8 mouse cellular contexts compared by ENCODE assay signal in the genomic region with DNA sequence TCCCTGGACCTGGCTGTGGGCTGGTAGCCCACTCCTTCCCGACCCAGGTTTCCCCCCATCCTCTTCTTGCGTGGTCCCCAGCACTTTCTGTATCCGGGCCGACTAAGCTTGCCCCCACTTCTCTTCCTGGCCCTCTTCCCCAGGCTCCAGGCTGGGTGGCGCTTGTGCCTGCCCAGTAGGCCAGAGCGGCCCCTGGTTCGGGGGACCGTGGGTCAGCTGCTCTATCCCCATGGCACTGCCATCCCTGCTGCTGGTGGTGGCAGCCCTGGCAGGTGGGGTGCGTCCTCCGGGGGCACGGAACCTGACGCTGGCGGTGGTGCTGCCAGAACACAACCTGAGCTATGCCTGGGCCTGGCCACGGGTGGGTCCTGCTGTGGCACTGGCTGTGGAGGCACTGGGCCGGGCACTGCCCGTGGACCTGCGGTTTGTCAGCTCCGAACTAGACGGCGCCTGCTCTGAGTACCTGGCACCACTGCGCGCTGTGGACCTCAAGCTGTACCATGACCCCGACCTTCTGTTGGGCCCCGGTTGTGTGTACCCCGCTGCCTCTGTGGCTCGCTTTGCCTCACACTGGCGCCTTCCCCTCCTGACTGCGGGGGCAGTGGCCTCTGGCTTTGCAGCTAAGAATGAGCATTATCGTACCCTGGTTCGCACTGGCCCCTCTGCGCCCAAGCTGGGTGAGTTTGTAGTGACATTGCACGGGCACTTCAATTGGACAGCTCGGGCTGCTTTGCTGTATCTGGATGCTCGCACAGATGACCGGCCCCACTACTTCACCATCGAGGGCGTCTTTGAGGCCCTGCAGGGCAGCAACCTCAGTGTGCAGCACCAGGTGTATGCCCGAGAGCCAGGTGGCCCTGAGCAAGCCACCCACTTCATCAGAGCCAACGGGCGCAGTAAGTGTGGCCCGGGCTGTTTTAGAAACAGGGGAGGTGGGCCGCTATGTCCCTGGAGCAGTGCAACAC. TPM values are rescaled to one million over a fixed set of nuclear protein-coding genes. Genes with fewer than 3 reads are reported as not detected.
A peak's percentile ranks its signal among the peaks of the same experiment; 100 is the strongest.
DNase-seq lines count a peak whose midpoint lies in the region; ATAC-seq and TF ChIP-seq lines count a peak whose summit lies in the region.

No protein-coding gene starts in this region.

- no peak for ATAC-seq in heart, embryonic 13.5 days (ENCODE audit: extremely low read depth, insufficient number of reproducible peaks, low FRiP score, low TSS enrichment)
- ATAC-seq in neural tube, embryonic 13.5 days (ENCODE audit: low read depth) = peak; percentile 23; the same call in 1 of the 2 replicates
- no peak for ATAC-seq in inflammation-experienced regulatory T-cells, adult 6 months

- H3K4me2 ChIP-seq in heart, embryonic 13.5 days = peak overlapping the region; percentile 91
- peak overlapping the region; percentile 86 for H3K4me2 ChIP-seq in neural tube, embryonic 13.5 days

- no peak for TF ChIP-seq POLR2A in spleen, adult 2 months (IDR thresholded peaks at IDR 0.05; ENCODE audit: low read depth, low read length)

- H3K27me3 ChIP-seq in spleen, adult 2 months (ENCODE audit: control insufficient read depth, insufficient read depth, low read length) = peaks cover 7% of the 10 kb centered on the region
- H3K27me3 ChIP-seq in heart, embryonic 13.5 days (replicated peaks) = peaks cover 10% of the 10 kb centered on the region; the same call in 1 of the 2 replicates
- H3K27me3 ChIP-seq in neural tube, embryonic 13.5 days = no peaks in the 10 kb centered on the region

- peak overlapping the region; percentile 33; the same call in 1 of the 2 replicates for H3K4me3 ChIP-seq in spleen, adult 2 months (ENCODE audit: extremely low read depth, insufficient read depth, insufficient read length)
- peak overlapping the region; percentile 75 for H3K4me3 ChIP-seq in heart, embryonic 13.5 days
- H3K4me3 ChIP-seq in neural tube, embryonic 13.5 days = peak overlapping the region; percentile 64

- peak; percentile 36 for DNase-seq in adrenal gland, adult (ENCODE audit: inconsistent age in 2 of 2, low spot score in 1 of 2)
- DNase-seq in adrenal gland, postnatal 25 days = no peak
- no peak for DNase-seq in spleen, adult 2 months (ENCODE audit: low read depth in 1 of 2, low spot score in 2 of 2)
- no peak for DNase-seq in spleen, postnatal 36 days (ENCODE audit: low spot score in 2 of 2)
- DNase-seq in kidney, postnatal 25 days = peak; percentile 3 to 53

- peak overlapping the region; percentile 95 for H3K9ac ChIP-seq in heart, embryonic 13.5 days
- H3K9ac ChIP-seq in neural tube, embryonic 13.5 days = peak overlapping the region; percentile 92

- WGBS in spleen, adult 2 months = 83% methylated on average over 42 of the region's 42 CpGs
- 45% methylated on average over 42 of the region's 42 CpGs for WGBS in heart, embryonic 13.5 days
- 43% methylated on average over 42 of the region's 42 CpGs for WGBS in neural tube, embryonic 13.5 days

- no peak for TF ChIP-seq CTCF in spleen, adult 2 months (IDR thresholded peaks at IDR 0.05; ENCODE audit: extremely low read depth, insufficient read depth, insufficient read length, insufficient replicate concordance)

- H3K9me3 ChIP-seq in heart, embryonic 13.5 days = no peaks in the 10 kb centered on the region
- no peaks in the 10 kb centered on the region for H3K9me3 ChIP-seq in neural tube, embryonic 13.5 days

- H3K4me1 ChIP-seq in spleen, adult 2 months (ENCODE audit: control insufficient read depth, insufficient read depth, insufficient read length) = no peaks in the 10 kb centered on the region; the same call in 1 of the 2 replicates
- H3K4me1 ChIP-seq in heart, embryonic 13.5 days = peaks cover 56% of the 10 kb centered on the region
- H3K4me1 ChIP-seq in neural tube, embryonic 13.5 days (replicated peaks) = peaks cover 61% of the 10 kb centered on the region

- H3K36me3 ChIP-seq in spleen, adult 2 months (ENCODE audit: control insufficient read depth, insufficient read depth, low read length) = no peaks in the 10 kb centered on the region
- no peaks in the 10 kb centered on the region for H3K36me3 ChIP-seq in heart, embryonic 13.5 days
- no peaks in the 10 kb centered on the region for H3K36me3 ChIP-seq in neural tube, embryonic 13.5 days

- H3K27ac ChIP-seq in spleen, adult 2 months (ENCODE audit: insufficient read depth, low read length) = no peak overlapping the region
- H3K27ac ChIP-seq in heart, embryonic 13.5 days (replicated peaks) = peak overlapping the region; percentile 81
- peak overlapping the region; percentile 95 for H3K27ac ChIP-seq in neural tube, embryonic 13.5 days (replicated peaks)

RNA-seq across cellular contexts. Expression of a gene that starts 0.5 kb away (rescaled TPM):
- total RNA-seq in adrenal gland, postnatal 25 days (2021) = 26.9 and 37.9 TPM in 2 replicates
- 10.2 and 13.6 TPM in 2 replicates for polyA plus RNA-seq in spleen, adult 2 months (2012; rRNA removed)
- polyA plus RNA-seq in heart, embryonic 13.5 days (2015; fragmentation: Nextera tagmentation; extraction: Ambion mirVana) = 7.2 and 7.7 TPM in 2 replicates
- polyA plus RNA-seq in neural tube, embryonic 13.5 days (2015; fragmentation: Nextera tagmentation; extraction: Ambion mirVana) = 26.9 and 27.8 TPM in 2 replicates
- not detected for polyA plus RNA-seq in inflammation-experienced regulatory T-cells, adult 6 months (2017; shearing (Covaris generic))

RNA-seq across cellular contexts. Expression of a gene that starts 21.2 kb away (rescaled TPM):
- total RNA-seq in adrenal gland, postnatal 25 days (2021) = 0.55 TPM in 1 of 2 replicates, not detected in the other
- polyA plus RNA-seq in spleen, adult 2 months (2012; rRNA removed) = 0.55 and 0.57 TPM in 2 replicates
- polyA plus RNA-seq in heart, embryonic 13.5 days (2015; fragmentation: Nextera tagmentation; extraction: Ambion mirVana) = 0.59 and 0.92 TPM in 2 replicates
- polyA plus RNA-seq in neural tube, embryonic 13.5 days (2015; fragmentation: Nextera tagmentation; extraction: Ambion mirVana) = 3.5 and 4.1 TPM in 2 replicates
- polyA plus RNA-seq in inflammation-experienced regulatory T-cells, adult 6 months (2017; shearing (Covaris generic)) = under 1 TPM in 1 of 3 experiments, not detected in 2; 0.54 TPM

RNA-seq across cellular contexts. Expression of a gene that starts 24.0 kb away (rescaled TPM):
- total RNA-seq in adrenal gland, postnatal 25 days (2021) = 63.7 and 75.0 TPM in 2 replicates
- polyA plus RNA-seq in spleen, adult 2 months (2012; rRNA removed) = 23.2 and 26.6 TPM in 2 replicates
- 131 and 166 TPM in 2 replicates for polyA plus RNA-seq in heart, embryonic 13.5 days (2015; fragmentation: Nextera tagmentation; extraction: Ambion mirVana)
- 76.8 and 84.9 TPM in 2 replicates for polyA plus RNA-seq in neural tube, embryonic 13.5 days (2015; fragmentation: Nextera tagmentation; extraction: Ambion mirVana)
- polyA plus RNA-seq in inflammation-experienced regulatory T-cells, adult 6 months (2017; shearing (Covaris generic)) = 10 to 100 TPM; 30.3 to 47.5 (median 34.2) TPM

RNA-seq across cellular contexts. Expression of a gene that starts 36.5 kb away (rescaled TPM):
- total RNA-seq in adrenal gland, postnatal 25 days (2021) = 4.3 and 7.4 TPM in 2 replicates
- 3.8 and 4.5 TPM in 2 replicates for polyA plus RNA-seq in spleen, adult 2 months (2012; rRNA removed)
- 4.0 and 4.8 TPM in 2 replicates for polyA plus RNA-seq in heart, embryonic 13.5 days (2015; fragmentation: Nextera tagmentation; extraction: Ambion mirVana)
- polyA plus RNA-seq in neural tube, embryonic 13.5 days (2015; fragmentation: Nextera tagmentation; extraction: Ambion mirVana) = 13.5 and 15.6 TPM in 2 replicates
- polyA plus RNA-seq in inflammation-experienced regulatory T-cells, adult 6 months (2017; shearing (Covaris generic)) = 1 to 10 TPM in 1 of 3 experiments, under 1 TPM in 2; 0.87 to 1.0 (median 0.87) TPM

RNA-seq across cellular contexts. Expression of a gene that starts 36.7 kb away (rescaled TPM):
- 0.21 TPM in 1 of 2 replicates, not detected in the other for total RNA-seq in adrenal gland, postnatal 25 days (2021)
- not detected in 2 replicates for polyA plus RNA-seq in spleen, adult 2 months (2012; rRNA removed)
- 2.6 and 2.9 TPM in 2 replicates for polyA plus RNA-seq in heart, embryonic 13.5 days (2015; fragmentation: Nextera tagmentation; extraction: Ambion mirVana)
- polyA plus RNA-seq in neural tube, embryonic 13.5 days (2015; fragmentation: Nextera tagmentation; extraction: Ambion mirVana) = 2.4 and 2.9 TPM in 2 replicates
- 1 to 10 TPM; 2.8 to 3.7 (median 3.4) TPM for polyA plus RNA-seq in inflammation-experienced regulatory T-cells, adult 6 months (2017; shearing (Covaris generic))

Comparison
In these comparisons a context has a peak if more than half of its experiments do, and no peak if none do; other contexts are left out.
1. DNase-seq: peak in adrenal gland, adult (2 of 2) and kidney, postnatal 25 days (2 of 2); none in adrenal gland, postnatal 25 days (single experiment), spleen, adult 2 months (0 of 2) and spleen, postnatal 36 days (0 of 2).
2. Peak in every context shown above with its lines, with median percentiles within 50 percentile points of each other: H3K4me3 ChIP-seq.